20 mouse cellular contexts compared by ENCODE assay signal in genomic region chr3:39130532-39130931, GRCm38 (mm10).
"Had no signal": no experiment of that assay in that cellular context is flagged by ENCODE, and none has a peak within 500 bp of the region (broad histone marks: within the 10 kb centered on the region; RNA-seq: fewer than 3 reads in every experiment).

No protein-coding gene starts in this region.

- H3K9ac ChIP-seq: heart, embryonic 13.5 days; heart, embryonic 15.5 days; hindbrain, embryonic 13.5 days; hindbrain, embryonic 15.5 days; limb, embryonic 13.5 days; limb, embryonic 15.5 days; liver, embryonic 12.5 days; liver, embryonic 14.5 days had no signal

- H3K36me3 ChIP-seq: heart, embryonic 15.5 days; hindbrain, embryonic 13.5 days; hindbrain, embryonic 15.5 days; limb, embryonic 13.5 days; limb, embryonic 15.5 days; liver, embryonic 12.5 days had no signal

- H3K4me1 ChIP-seq: heart, embryonic 13.5 days; heart, embryonic 15.5 days; hindbrain, embryonic 13.5 days; hindbrain, embryonic 15.5 days; limb, embryonic 13.5 days; limb, embryonic 15.5 days; liver, embryonic 12.5 days had no signal

- H3K27me3 ChIP-seq: heart, embryonic 13.5 days; heart, embryonic 15.5 days; hindbrain, embryonic 13.5 days; hindbrain, embryonic 15.5 days; limb, embryonic 13.5 days; limb, embryonic 15.5 days; liver, embryonic 12.5 days had no signal

- H3K9me3 ChIP-seq: heart, embryonic 15.5 days; hindbrain, embryonic 13.5 days; hindbrain, embryonic 15.5 days; limb, embryonic 13.5 days; liver, embryonic 12.5 days had no signal

- ATAC-seq: hindbrain, postnatal 0 days; intestine, embryonic 16.5 days; liver, embryonic 12.5 days had no signal

- H3K27ac ChIP-seq: heart, adult 2 months; heart, embryonic 13.5 days; heart, embryonic 15.5 days; hindbrain, embryonic 13.5 days; hindbrain, embryonic 15.5 days; hindbrain, postnatal 0 days; limb, embryonic 13.5 days; limb, embryonic 15.5 days; liver, embryonic 12.5 days; liver, embryonic 14.5 days had no signal

- H3K4me3 ChIP-seq: heart, adult 2 months; heart, embryonic 13.5 days; heart, embryonic 15.5 days; hindbrain, embryonic 13.5 days; hindbrain, embryonic 15.5 days; limb, embryonic 13.5 days; limb, embryonic 15.5 days; liver, embryonic 12.5 days had no signal

- DNase-seq: gastrocnemius, postnatal 36 days; heart, adult 11 months; heart, adult 2 months; heart, postnatal 14 days; heart, postnatal 36 days; kidney, postnatal 25 days; layer of hippocampus, adult 9-11 months; layer of hippocampus, postnatal 36 days; left cerebral cortex, postnatal 4 days had no signal

- H3K4me2 ChIP-seq: heart, embryonic 11.5 days; heart, embryonic 13.5 days; heart, embryonic 15.5 days; hindbrain, embryonic 13.5 days; hindbrain, embryonic 15.5 days; limb, embryonic 13.5 days; limb, embryonic 15.5 days; liver, embryonic 12.5 days had no signal
